Mouse (Mus musculus) forebrain, postnatal 0 days (tissue): ENCODE data around the gene Tnfrsf19. TPM values are rescaled to one million over a fixed set of nuclear protein-coding genes. Genes with fewer than 3 reads are reported as not detected.
A peak's percentile ranks its signal among the peaks of the same experiment; 100 is the strongest.

Source experiments
- ATAC-seq: fragments of 200-750 bp; cut with Nextera tagmentation; 2 replicates; pipeline ENCODE4 v1.8.0; 2017; ENCODE audit warnings: mild to moderate bottlenecking, moderate library complexity
- DNase-seq: peaks from one replicate; pipeline ENCODE4 v3.0.0-alpha.2; 2015
- H3K27ac ChIP-seq: fragments of 300-500 bp; sonication (generic); 2 replicates; pipeline ENCODE4 v1.5.1; 2014; ENCODE audit warnings: low read depth, mild to moderate bottlenecking, antibody characterized with exemption, low read length, moderate library complexity, mixed read lengths
- H3K27me3 ChIP-seq: fragments of 300-500 bp; sonication (generic); 2 replicates; pipeline ENCODE4 v1.6.1; 2014; ENCODE audit warnings: mild to moderate bottlenecking, low read length, mixed read lengths; ENCODE audit not compliant: insufficient read depth
- H3K36me3 ChIP-seq: fragments of 300-500 bp; sonication (generic); 2 replicates; pipeline ENCODE4 v1.6.1; 2014; ENCODE audit warnings: mild to moderate bottlenecking, moderate library complexity; ENCODE audit not compliant: insufficient read depth
- H3K4me1 ChIP-seq: fragments of 300-500 bp; sonication (generic); 2 replicates; pipeline ENCODE4 v1.6.1; 2014; ENCODE audit warnings: antibody characterized with exemption; ENCODE audit not compliant: insufficient read depth
- H3K4me2 ChIP-seq: fragments of 300-500 bp; sonication (generic); 2 replicates; pipeline ENCODE4 v1.6.1; 2014; ENCODE audit warnings: low read depth, mild to moderate bottlenecking, moderate library complexity
- H3K4me3 ChIP-seq: fragments of 300-500 bp; sonication (generic); 2 replicates; pipeline ENCODE4 v1.5.1; 2014; ENCODE audit warnings: low read depth, low read length, mixed read lengths
- H3K9ac ChIP-seq: fragments of 300-500 bp; sonication (generic); 2 replicates; pipeline ENCODE4 v1.6.1; 2014; ENCODE audit warnings: mild to moderate bottlenecking
- H3K9me3 ChIP-seq: fragments of 300-500 bp; sonication (generic); 2 replicates; pipeline ENCODE4 v1.6.1; 2016; ENCODE audit warnings: low read length
- CTCF ChIP-seq: sonication (generic); IDR thresholded peaks from 2 replicates; pipeline ENCODE4 v1.5.1; 2016; ENCODE audit warnings: antibody characterized with exemption, control low read depth, low read depth
- WGBS: fragments of 180-500 bp; shearing (Covaris S2); extraction: QIAGEN DNeasy Blood & Tissue Kit; methylation state at CpG from one replicate; pipeline ENCODE4 v1.1.7; 2014; 5-methylcytosine and 5-hydroxymethylcytosine counted together
- polyA plus RNA-seq: library from polyadenylated mRNA; unstranded; fragments of >200 nt; fragmentation: Nextera tagmentation; extraction: Ambion mirVana; gene quantifications from 2 replicates; pipeline ENCODE4 v1.2.1, GENCODE M21; 2015
- total RNA-seq: library from RNA; depleted of rRNA; stranded (reverse); fragments of >200 nt; gene quantifications from 2 replicates; pipeline ENCODE4 v1.2.3, GENCODE M21; 2014

Tnfrsf19 gene
- total and polyA plus RNA-seq, 2 experiments from 2014 or later, result 56.0 to 59.5 TPM

GRCm38 (mm10) chr14:60985077-60985476, 61.2 kb downstream of the Tnfrsf19 start:
- ATAC-seq (no peak), DNase-seq (no peak)
- H3K36me3 ChIP-seq, result no peaks in the 10 kb centered on the region
- no peaks in the 10 kb centered on the region for H3K9me3 ChIP-seq
- no peak overlapping the region for H3K4me2 ChIP-seq
- H3K27ac ChIP-seq, result no peak overlapping the region
- 0 out of 2 replicates have a peak, but pooled peaks cover 3% of the 10 kb centered on the region for H3K4me1 ChIP-seq
- H3K27me3 ChIP-seq, result no peaks in the 10 kb centered on the region
- no peak overlapping the region for H3K9ac ChIP-seq
- H3K4me3 ChIP-seq, result no peak overlapping the region
- TF ChIP-seq CTCF, result no peak
- 15% methylated on average over 4 of the region's 4 CpGs for WGBS

DNA sequence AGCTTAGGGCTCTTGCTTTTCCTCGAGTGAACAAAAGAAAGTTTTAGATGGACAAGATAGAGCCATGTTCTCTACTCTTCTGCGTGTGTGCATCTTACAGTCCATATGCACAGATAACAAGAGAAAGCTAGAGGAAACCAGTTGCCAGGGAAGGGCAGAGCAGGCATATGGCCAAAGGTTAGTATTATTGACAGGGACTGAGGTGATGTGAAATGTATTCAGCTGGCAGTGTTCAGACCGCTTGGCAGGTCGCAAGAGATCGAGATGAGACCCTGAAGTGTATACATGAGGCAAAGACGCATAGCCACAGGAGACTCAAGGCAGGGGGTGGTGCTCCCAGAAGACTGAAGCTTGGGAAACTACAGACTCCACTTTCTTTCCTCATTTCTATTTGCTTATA, 62.0 kb downstream of the Tnfrsf19 start:
- Histone ChIP-seq H3K4me3 (no peak overlapping the region), H3K9me3 (no peaks in the 10 kb centered on the region), H3K36me3 (no peaks in the 10 kb centered on the region), H3K27ac (no peak overlapping the region), H3K4me1 (0 out of 2 replicates have a peak, but pooled peaks cover 3% of the 10 kb centered on the region), H3K9ac (no peak overlapping the region), H3K4me2 (no peak overlapping the region), H3K27me3 (no peaks in the 10 kb centered on the region)
- ATAC-seq, result no peak
- WGBS, result 57% methylated on average over 6 of the region's 6 CpGs
- no peak for DNase-seq
- TF ChIP-seq CTCF, result no peak

- DNase-seq (no peak), ATAC-seq (no peak)
- Histone ChIP-seq H3K4me3 (no peak overlapping the region), H3K4me2 (no peak overlapping the region), H3K36me3 (no peaks in the 10 kb centered on the region), H3K27me3 (no peaks in the 10 kb centered on the region), H3K4me1 (no peaks in the 10 kb centered on the region), H3K9ac (no peak overlapping the region), H3K9me3 (no peaks in the 10 kb centered on the region), H3K27ac (no peak overlapping the region)
- TF ChIP-seq CTCF, result no peak
Observed at GRCm38 (mm10) chr14:60982126-60982525, 64.2 kb downstream of the Tnfrsf19 start.

- no peak for TF ChIP-seq CTCF
- no peaks in the 10 kb centered on the region for H3K36me3 ChIP-seq
- WGBS, result 91% methylated on average over 5 of the region's 5 CpGs
- no peaks in the 10 kb centered on the region for H3K27me3 ChIP-seq
- DNase-seq (no peak), ATAC-seq (no peak)
- H3K9me3 ChIP-seq, result no peaks in the 10 kb centered on the region
- no peak overlapping the region for H3K27ac ChIP-seq
- no peaks in the 10 kb centered on the region for H3K4me1 ChIP-seq
- no peak overlapping the region for H3K9ac ChIP-seq
- no peak overlapping the region for H3K4me3 ChIP-seq
- H3K4me2 ChIP-seq, result no peak overlapping the region
Observed at GRCm38 (mm10) chr14:60980244-60980887, 65.9 kb downstream of the Tnfrsf19 start.

DNA sequence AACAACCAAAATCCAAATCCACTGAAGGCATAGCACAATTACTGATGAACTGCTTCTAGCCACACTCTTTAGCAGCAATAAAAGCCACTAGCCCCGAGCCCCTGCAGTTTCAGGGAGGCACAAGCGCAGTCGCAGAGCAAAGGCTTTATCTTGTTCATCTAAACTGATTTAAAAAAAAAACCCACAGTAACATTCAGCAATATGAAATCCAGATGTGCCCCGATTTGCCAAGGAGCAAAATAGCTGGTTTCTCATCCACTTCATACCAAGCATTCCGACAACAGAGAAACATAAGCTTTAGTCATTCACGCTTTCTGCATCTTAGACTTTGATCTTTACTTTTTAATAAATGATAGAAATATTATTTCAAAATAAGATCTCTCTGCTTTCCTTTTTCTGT, 68.2 kb downstream of the Tnfrsf19 start:
- 71% methylated on average over 6 of the region's 6 CpGs for WGBS
- no peaks in the 10 kb centered on the region for H3K9me3 ChIP-seq
- TF ChIP-seq CTCF, result no peak

DNA sequence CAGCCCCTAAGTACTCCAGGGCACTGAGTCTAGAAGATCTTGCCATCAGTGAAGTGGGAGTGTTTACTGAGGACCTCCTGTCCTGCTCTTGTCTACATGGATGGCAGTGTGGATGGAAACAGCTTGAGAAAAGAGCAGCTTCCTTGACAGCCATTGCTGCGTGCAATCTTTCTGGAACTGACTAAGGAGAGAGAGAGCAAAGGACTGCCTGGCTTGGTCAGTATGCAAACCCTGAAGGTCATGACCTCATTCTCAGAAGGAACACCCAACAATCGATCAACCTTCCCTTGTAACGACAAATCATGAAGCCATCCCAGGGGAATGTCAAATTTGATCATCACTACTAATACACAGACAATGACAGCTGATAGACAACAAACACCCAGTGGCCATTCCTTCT, 70.1 kb downstream of the Tnfrsf19 start:
- 93% methylated on average over 3 of the region's 3 CpGs for WGBS
- no peak overlapping the region for H3K27ac ChIP-seq
- no peak for ATAC-seq
- no peaks in the 10 kb centered on the region for H3K9me3 ChIP-seq
- H3K36me3 ChIP-seq, result peaks cover 11% of the 10 kb centered on the region
- no peak for TF ChIP-seq CTCF
- no peaks in the 10 kb centered on the region for H3K27me3 ChIP-seq
- no peak overlapping the region for H3K9ac ChIP-seq
- H3K4me2 ChIP-seq, result no peak overlapping the region
- no peak for DNase-seq
- H3K4me1 ChIP-seq, result no peaks in the 10 kb centered on the region
- no peak overlapping the region for H3K4me3 ChIP-seq

More for the DNA sequence above, 68.2 kb downstream of the Tnfrsf19 start:
- H3K4me2 ChIP-seq, result no peak overlapping the region
- peaks cover 8% of the 10 kb centered on the region; the same call in 1 of the 2 replicates for H3K36me3 ChIP-seq
- ATAC-seq (no peak), DNase-seq (no peak)
- no peak overlapping the region for H3K27ac ChIP-seq
- H3K9ac ChIP-seq, result no peak overlapping the region
- H3K4me1 ChIP-seq, result no peaks in the 10 kb centered on the region
- no peak overlapping the region for H3K4me3 ChIP-seq
- H3K27me3 ChIP-seq, result no peaks in the 10 kb centered on the region

DNA sequence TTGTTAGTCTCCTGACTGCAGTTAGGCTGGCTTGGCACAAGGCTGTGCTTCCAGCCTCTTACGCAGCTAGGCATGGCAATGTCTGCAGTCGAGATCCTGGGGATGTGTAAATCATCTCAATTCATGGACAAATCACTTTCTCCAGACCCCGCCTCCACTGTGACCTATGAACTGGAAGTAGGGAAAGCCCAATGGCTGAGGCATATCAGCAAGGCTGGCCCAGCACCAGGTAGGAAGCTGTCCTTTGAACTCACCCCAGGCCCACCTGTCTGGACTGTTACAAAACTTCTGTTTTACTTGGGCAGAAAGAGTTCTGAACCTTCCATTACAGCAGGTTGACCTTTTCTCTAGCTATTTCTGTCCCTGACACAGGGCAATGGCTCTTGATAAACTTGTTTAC, 70.6 kb downstream of the Tnfrsf19 start:
- WGBS, result 82% methylated on average over 3 of the region's 3 CpGs
- no peak for TF ChIP-seq CTCF
- DNase-seq, result no peak

GRCm38 (mm10) chr14:60970961-60971360, 75.3 kb downstream of the Tnfrsf19 start:
- no peaks in the 10 kb centered on the region for H3K27me3 ChIP-seq
- no peak overlapping the region for H3K27ac ChIP-seq
- H3K36me3 ChIP-seq, result peaks cover 15% of the 10 kb centered on the region
- 87% methylated on average over 9 of the region's 9 CpGs for WGBS
- H3K4me1 ChIP-seq, result no peaks in the 10 kb centered on the region
- no peak overlapping the region for H3K4me3 ChIP-seq
- ATAC-seq, result peak; percentile 48
- no peak for DNase-seq
- TF ChIP-seq CTCF, result no peak
- H3K4me2 ChIP-seq, result no peak overlapping the region
- no peak overlapping the region for H3K9ac ChIP-seq
- H3K9me3 ChIP-seq, result no peaks in the 10 kb centered on the region

More for the DNA sequence above, 70.6 kb downstream of the Tnfrsf19 start:
- H3K27ac ChIP-seq, result no peak overlapping the region
- H3K4me2 ChIP-seq, result no peak overlapping the region
- peaks cover 11% of the 10 kb centered on the region for H3K36me3 ChIP-seq
- no peaks in the 10 kb centered on the region for H3K4me1 ChIP-seq
- no peak for ATAC-seq
- no peak overlapping the region for H3K9ac ChIP-seq
- no peaks in the 10 kb centered on the region for H3K27me3 ChIP-seq
- no peak overlapping the region for H3K4me3 ChIP-seq
- H3K9me3 ChIP-seq, result no peaks in the 10 kb centered on the region
